Mouse (Mus musculus) heart, postnatal 0 days (tissue): Measurements from ENCODE around the gene Wapl. TPM values are rescaled to one million over a fixed set of nuclear protein-coding genes. Genes with fewer than 3 reads are reported as not detected.

ENCODE experiments used
- ATAC-seq: fragments of 200-750 bp; cut with Nextera tagmentation; 2 replicates; pipeline ENCODE4 v1.8.0; 2017; ENCODE audit warnings: low read depth, moderate number of reproducible peaks, moderate library complexity; ENCODE audit not compliant: insufficient read depth
- DNase-seq: peaks from one replicate; pipeline ENCODE4 v3.0.0-alpha.2; 2016; ENCODE audit warnings: low spot score
- H3K27ac ChIP-seq: fragments of 300-500 bp; sonication (generic); 2 replicates; pipeline ENCODE4 v1.5.1; 2014; ENCODE audit warnings: low read depth, mild to moderate bottlenecking
- H3K27me3 ChIP-seq: fragments of 300-500 bp; sonication (generic); 2 replicates; pipeline ENCODE4 v1.6.1; 2014; ENCODE audit warnings: low read length, mixed read lengths; ENCODE audit not compliant: control insufficient read depth, insufficient read depth
- H3K36me3 ChIP-seq: fragments of 300-500 bp; sonication (generic); replicated peaks from 2 replicates; pipeline ENCODE4 v1.6.1; 2014; ENCODE audit warnings: low read length, mixed read lengths; ENCODE audit not compliant: control insufficient read depth, insufficient read depth
- H3K4me1 ChIP-seq: fragments of 300-500 bp; sonication (generic); 2 replicates; pipeline ENCODE4 v1.6.1; 2014; ENCODE audit warnings: antibody characterized with exemption; ENCODE audit not compliant: control insufficient read depth, insufficient read depth
- H3K4me2 ChIP-seq: fragments of 300-500 bp; sonication (generic); 2 replicates; pipeline ENCODE4 v1.6.1; 2014; ENCODE audit warnings: low read depth, mild to moderate bottlenecking, low read length, moderate library complexity
- H3K4me3 ChIP-seq: fragments of 300-500 bp; sonication (generic); 2 replicates; pipeline ENCODE4 v1.5.1; 2014; ENCODE audit warnings: low read depth, low read length
- H3K9ac ChIP-seq: fragments of 300-500 bp; sonication (generic); replicated peaks from 2 replicates; pipeline ENCODE4 v1.6.1; 2014; ENCODE audit warnings: low read depth, low read length, mixed read lengths
- H3K9me3 ChIP-seq: fragments of 300-500 bp; sonication (generic); replicated peaks from 2 replicates; pipeline ENCODE4 v1.6.1; 2016; ENCODE audit warnings: low read length; ENCODE audit not compliant: control insufficient read depth
- CTCF ChIP-seq: IDR thresholded peaks from 2 replicates; pipeline ENCODE4 v1.5.1; 2016; ENCODE audit warnings: antibody characterized with exemption, control low read depth, low read depth
- EP300 ChIP-seq: IDR thresholded peaks from 2 replicates; pipeline ENCODE4 v1.6.1; 2016; ENCODE audit warnings: antibody characterized with exemption, low read depth
- WGBS: fragments of 180-500 bp; shearing (Covaris S2); extraction: QIAGEN DNeasy Blood & Tissue Kit; methylation state at CpG from one replicate; pipeline ENCODE4 v1.1.7; 2014; 5-methylcytosine and 5-hydroxymethylcytosine counted together
- polyA plus RNA-seq: library from polyadenylated mRNA; unstranded; fragments of >200 nt; fragmentation: Nextera tagmentation; extraction: Ambion mirVana; gene quantifications from 2 replicates; pipeline ENCODE4 v1.2.1, GENCODE M21; 2015
- total RNA-seq: library from RNA; depleted of rRNA; stranded (reverse); fragments of >200 nt; gene quantifications from 2 replicates; pipeline ENCODE4 v1.2.3, GENCODE M21; 2014; ENCODE audit warnings: low replicate concordance; rRNA removed

Wapl gene
- total and polyA plus RNA-seq, 2 experiments from 2014 or later, result 10.8 to 17.1 TPM

DNA sequence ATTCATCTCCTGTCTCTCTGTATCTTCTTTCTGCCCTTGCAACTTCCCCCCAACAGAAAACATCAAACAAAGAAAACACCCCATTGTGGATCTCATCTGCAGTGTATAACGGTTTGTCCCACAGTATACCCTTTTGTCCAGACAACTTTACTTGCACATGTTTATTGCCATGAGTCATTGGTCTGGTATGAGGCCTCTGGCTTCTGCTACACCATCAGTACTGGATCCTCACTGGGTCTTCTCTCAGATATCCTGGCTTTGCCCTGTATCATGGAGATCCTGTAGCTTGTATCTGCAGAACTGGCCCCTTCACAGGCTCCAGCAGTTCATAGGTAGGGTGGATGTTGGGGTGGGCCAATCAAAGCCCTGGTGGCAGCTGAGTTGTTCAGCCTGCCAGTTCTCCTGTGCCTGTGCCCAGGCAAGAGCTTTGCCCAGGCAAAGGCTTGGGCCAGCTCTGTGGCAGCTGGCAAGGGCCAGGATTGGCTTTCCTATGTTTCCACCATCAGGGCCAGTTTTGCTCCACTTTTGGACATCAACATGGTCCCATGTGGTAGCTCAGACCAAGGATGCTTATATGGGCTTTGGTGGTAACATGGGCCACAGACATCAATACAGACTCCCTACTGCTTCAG, 119.8 kb downstream of the Wapl start:
- no peak overlapping the region for H3K4me2 ChIP-seq
- WGBS, result 40% methylated on average over 1 of the region's 1 CpGs
- ATAC-seq, result no peak

More for the DNA sequence above, 119.8 kb downstream of the Wapl start:
- no peaks in the 10 kb centered on the region for H3K9me3 ChIP-seq
- no peaks in the 10 kb centered on the region for H3K27me3 ChIP-seq
- no peak for DNase-seq
- no peak overlapping the region for H3K27ac ChIP-seq
- H3K36me3 ChIP-seq, result no peaks in the 10 kb centered on the region
- no peaks in the 10 kb centered on the region for H3K4me1 ChIP-seq
- no peak overlapping the region for H3K4me3 ChIP-seq
- TF ChIP-seq EP300 (no peak), CTCF (no peak)
- no peak overlapping the region for H3K9ac ChIP-seq

Other genes starting within 250 kb of the Wapl start
- gene Bmpr1a, start 170.6 kb upstream of the Wapl start, total RNA-seq, result 99.5 and 130 TPM in 2 replicates
- 37.2 and 38.6 TPM in 2 replicates for gene Bmpr1a, start 170.6 kb upstream of the Wapl start, polyA plus RNA-seq
- not detected in 2 replicates for gene 9230112D13Rik, start 151.1 kb upstream of the Wapl start, total RNA-seq
- gene 9230112D13Rik, start 151.1 kb upstream of the Wapl start, polyA plus RNA-seq, result not detected in 2 replicates
- gene Ldb3, start 85.2 kb upstream of the Wapl start, total RNA-seq, result 518 and 526 TPM in 2 replicates
- gene Ldb3, start 85.2 kb upstream of the Wapl start, polyA plus RNA-seq, result 376 and 380 TPM in 2 replicates
- gene Opn4, start 73.8 kb upstream of the Wapl start, total RNA-seq, result 5.9 and 8.6 TPM in 2 replicates
- 8.4 and 8.7 TPM in 2 replicates for gene Opn4, start 73.8 kb upstream of the Wapl start, polyA plus RNA-seq
- gene Grid1, start 146.2 kb downstream of the Wapl start, total RNA-seq, result 0.54 TPM in 1 of 2 replicates, not detected in the other
- 0.03 and 0.05 TPM in 2 replicates for gene Grid1, start 146.2 kb downstream of the Wapl start, polyA plus RNA-seq